Mouse (Mus musculus): ENCODE measurements around the gene Hoxb5. TPM values are rescaled to one million over a fixed set of nuclear protein-coding genes. Genes with fewer than 3 reads are reported as not detected.
A peak's percentile ranks its signal among the peaks of the same experiment; 100 is the strongest.

Hoxb5 gene
- total and polyA plus RNA-seq, 2 experiments, result 0.09 to 0.35 TPM

- no peak for DNase-seq (ENCODE audit: extremely low read depth, low read depth, low spot score)
- no peaks in the 10 kb centered on the region for H3K4me1 ChIP-seq (ENCODE audit: control insufficient read depth, insufficient read depth, low read length)
- peaks cover 8% of the 10 kb centered on the region; the same call in 1 of the 2 replicates for H3K27me3 ChIP-seq (ENCODE audit: control insufficient read depth, insufficient read depth, low read length)
- no peak overlapping the region for H3K4me3 ChIP-seq (ENCODE audit: insufficient read depth, low read depth, low read length)
- 21% methylated on average over 5 of the region's 5 CpGs for WGBS
- no peak for TF ChIP-seq CTCF (IDR thresholded peaks at IDR 0.05; ENCODE audit: low read depth, low read length)
- no peak for TF ChIP-seq POLR2A (IDR thresholded peaks at IDR 0.05; ENCODE audit: extremely low read depth, insufficient read depth, low read length)
- H3K79me2 ChIP-seq (ENCODE audit: control insufficient read depth, insufficient read depth, low read length), result no peaks in the 10 kb centered on the region
- H3K36me3 ChIP-seq (ENCODE audit: control insufficient read depth, insufficient read depth, low read length), result no peaks in the 10 kb centered on the region
- no peak overlapping the region for H3K27ac ChIP-seq (replicated peaks; ENCODE audit: insufficient read depth, low read depth, low read length)
- H3K9ac ChIP-seq (ENCODE audit: low read depth, low read length), result no peak overlapping the region
Observed at GRCm38 (mm10) chr11:96327750-96328149, 24.6 kb downstream of the Hoxb5 start.

DNA sequence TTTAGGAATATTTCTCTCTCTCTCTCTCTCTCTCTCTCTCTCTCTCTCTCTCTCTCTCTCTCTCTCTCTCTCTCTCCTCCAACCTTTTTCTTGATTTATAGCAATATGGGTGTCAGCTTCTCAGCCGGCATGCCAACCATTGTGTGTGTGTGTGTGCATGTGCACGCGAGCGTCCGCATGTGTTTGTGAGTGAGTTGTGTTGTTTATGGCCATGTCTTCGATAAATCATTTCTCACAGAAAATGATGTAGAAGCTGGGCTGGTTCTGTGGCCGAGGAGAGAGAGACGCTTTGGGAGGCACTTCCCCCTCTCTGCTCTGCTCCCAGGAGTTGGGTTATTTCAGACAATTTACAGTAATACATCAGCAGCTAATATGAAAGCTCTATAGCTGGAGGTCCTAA, 25.5 kb downstream of the Hoxb5 start:
- Histone ChIP-seq H3K4me3 (ENCODE audit: insufficient read depth, low read depth, low read length) (no peak overlapping the region), H3K36me3 (ENCODE audit: control insufficient read depth, insufficient read depth, low read length) (no peaks in the 10 kb centered on the region), H3K4me1 (ENCODE audit: control insufficient read depth, insufficient read depth, low read length) (no peaks in the 10 kb centered on the region), H3K79me2 (ENCODE audit: control insufficient read depth, insufficient read depth, low read length) (no peaks in the 10 kb centered on the region), H3K27ac (replicated peaks; ENCODE audit: insufficient read depth, low read depth, low read length) (no peak overlapping the region), H3K9ac (ENCODE audit: low read depth, low read length) (no peak overlapping the region), H3K27me3 (ENCODE audit: control insufficient read depth, insufficient read depth, low read length) (peaks cover 13% of the 10 kb centered on the region; the same call in 1 of the 2 replicates)
- DNase-seq (ENCODE audit: extremely low read depth, low read depth, low spot score), result no peak
- 28% methylated on average over 8 of the region's 8 CpGs for WGBS
- TF ChIP-seq CTCF (IDR thresholded peaks at IDR 0.05; ENCODE audit: low read depth, low read length) (no peak), POLR2A (IDR thresholded peaks at IDR 0.05; ENCODE audit: extremely low read depth, insufficient read depth, low read length) (no peak)

GRCm38 (mm10) chr11:96332105-96332504, 29.0 kb downstream of the Hoxb5 start:
- Histone ChIP-seq H3K27ac (replicated peaks; ENCODE audit: insufficient read depth, low read depth, low read length) (no peak overlapping the region), H3K4me3 (ENCODE audit: insufficient read depth, low read depth, low read length) (no peak overlapping the region), H3K9ac (ENCODE audit: low read depth, low read length) (no peak overlapping the region), H3K27me3 (ENCODE audit: control insufficient read depth, insufficient read depth, low read length) (peaks cover 13% of the 10 kb centered on the region; the same call in 1 of the 2 replicates), H3K36me3 (ENCODE audit: control insufficient read depth, insufficient read depth, low read length) (no peaks in the 10 kb centered on the region), H3K79me2 (ENCODE audit: control insufficient read depth, insufficient read depth, low read length) (no peaks in the 10 kb centered on the region), H3K4me1 (ENCODE audit: control insufficient read depth, insufficient read depth, low read length) (0 out of 2 replicates have a peak, but pooled peaks cover 1% of the 10 kb centered on the region)
- no peak for DNase-seq (ENCODE audit: extremely low read depth, low read depth, low spot score)
- 11% methylated on average over 8 of the region's 8 CpGs for WGBS
- no peak for TF ChIP-seq CTCF (IDR thresholded peaks at IDR 0.05; ENCODE audit: low read depth, low read length)
- no peak for TF ChIP-seq POLR2A (IDR thresholded peaks at IDR 0.05; ENCODE audit: extremely low read depth, insufficient read depth, low read length)

DNA sequence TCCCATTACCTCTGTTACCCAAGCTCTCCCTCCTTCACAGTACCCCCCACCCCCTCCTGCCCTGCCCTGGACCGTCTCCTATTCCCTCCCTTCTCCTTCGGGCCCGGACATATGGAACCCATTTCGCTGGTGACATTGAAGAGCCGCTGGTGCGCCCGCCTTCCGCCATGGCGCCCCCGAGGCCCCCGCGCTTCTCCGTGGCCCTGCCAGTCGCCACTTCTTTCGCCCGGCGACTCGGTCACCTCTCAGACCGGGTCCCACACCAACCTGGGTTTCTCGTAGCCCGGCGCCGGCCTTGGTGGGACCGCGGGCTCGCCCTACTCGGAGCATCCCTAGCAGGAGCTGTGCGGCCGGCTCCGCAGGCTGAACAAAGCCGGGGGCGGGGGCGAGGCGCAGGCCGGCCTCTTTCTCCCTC, 29.5 kb downstream of the Hoxb5 start:
- no peak for TF ChIP-seq CTCF (IDR thresholded peaks at IDR 0.05; ENCODE audit: low read depth, low read length)
- no peak for TF ChIP-seq POLR2A (IDR thresholded peaks at IDR 0.05; ENCODE audit: extremely low read depth, insufficient read depth, low read length)
- Histone ChIP-seq H3K79me2 (ENCODE audit: control insufficient read depth, insufficient read depth, low read length) (no peaks in the 10 kb centered on the region), H3K27ac (replicated peaks; ENCODE audit: insufficient read depth, low read depth, low read length) (no peak overlapping the region), H3K36me3 (ENCODE audit: control insufficient read depth, insufficient read depth, low read length) (no peaks in the 10 kb centered on the region), H3K9ac (ENCODE audit: low read depth, low read length) (peak overlapping the region; percentile 53), H3K4me1 (ENCODE audit: control insufficient read depth, insufficient read depth, low read length) (0 out of 2 replicates have a peak, but pooled peaks cover 1% of the 10 kb centered on the region), H3K27me3 (ENCODE audit: control insufficient read depth, insufficient read depth, low read length) (peaks cover 13% of the 10 kb centered on the region; the same call in 1 of the 2 replicates), H3K4me3 (ENCODE audit: insufficient read depth, low read depth, low read length) (peak overlapping the region; percentile 50; the same call in 1 of the 2 replicates)
- WGBS, result 25% methylated on average over 35 of the region's 35 CpGs
- DNase-seq (ENCODE audit: extremely low read depth, low read depth, low spot score), result no peak

GRCm38 (mm10) chr11:96333241-96334001, 30.3 kb downstream of the Hoxb5 start:
- TF ChIP-seq POLR2A (IDR thresholded peaks at IDR 0.05; ENCODE audit: extremely low read depth, insufficient read depth, low read length), result no peak
- TF ChIP-seq CTCF (IDR thresholded peaks at IDR 0.05; ENCODE audit: low read depth, low read length), result no peak
- Histone ChIP-seq H3K79me2 (ENCODE audit: control insufficient read depth, insufficient read depth, low read length) (no peaks in the 10 kb centered on the region), H3K27ac (replicated peaks; ENCODE audit: insufficient read depth, low read depth, low read length) (no peak overlapping the region), H3K36me3 (ENCODE audit: control insufficient read depth, insufficient read depth, low read length) (no peaks in the 10 kb centered on the region), H3K4me3 (ENCODE audit: insufficient read depth, low read depth, low read length) (0 out of 2 replicates have a peak overlapping the region, but pooled peaks have one; percentile 25), H3K4me1 (ENCODE audit: control insufficient read depth, insufficient read depth, low read length) (0 out of 2 replicates have a peak, but pooled peaks cover 1% of the 10 kb centered on the region), H3K9ac (ENCODE audit: low read depth, low read length) (0 out of 2 replicates have a peak overlapping the region, but pooled peaks have one; percentile 38), H3K27me3 (ENCODE audit: control insufficient read depth, insufficient read depth, low read length) (peaks cover 10% of the 10 kb centered on the region; the same call in 1 of the 2 replicates)
- no peak for DNase-seq (ENCODE audit: extremely low read depth, low read depth, low spot score)
- 23% methylated on average over 17 of the region's 17 CpGs for WGBS

- 0 out of 2 replicates have a peak, but pooled peaks cover 1% of the 10 kb centered on the region for H3K4me1 ChIP-seq (ENCODE audit: control insufficient read depth, insufficient read depth, low read length)
- H3K4me3 ChIP-seq (ENCODE audit: insufficient read depth, low read depth, low read length), result no peak overlapping the region
- H3K36me3 ChIP-seq (ENCODE audit: control insufficient read depth, insufficient read depth, low read length), result no peaks in the 10 kb centered on the region
- TF ChIP-seq POLR2A (IDR thresholded peaks at IDR 0.05; ENCODE audit: extremely low read depth, insufficient read depth, low read length) (no peak), CTCF (IDR thresholded peaks at IDR 0.05; ENCODE audit: low read depth, low read length) (no peak)
- H3K27ac ChIP-seq (replicated peaks; ENCODE audit: insufficient read depth, low read depth, low read length), result no peak overlapping the region
- 26% methylated on average over 2 of the region's 2 CpGs for WGBS
- H3K9ac ChIP-seq (ENCODE audit: low read depth, low read length), result no peak overlapping the region
- DNase-seq (ENCODE audit: extremely low read depth, low read depth, low spot score), result no peak
- no peaks in the 10 kb centered on the region for H3K79me2 ChIP-seq (ENCODE audit: control insufficient read depth, insufficient read depth, low read length)
- peaks cover 10% of the 10 kb centered on the region; the same call in 1 of the 2 replicates for H3K27me3 ChIP-seq (ENCODE audit: control insufficient read depth, insufficient read depth, low read length)
Observed at GRCm38 (mm10) chr11:96334002-96334364, 30.8 kb downstream of the Hoxb5 start.
